7 mouse cellular contexts compared by ENCODE assay signal in genomic region chr1:60343630-60344455, GRCm38 (mm10). TPM values are rescaled to one million over a fixed set of nuclear protein-coding genes. Genes with fewer than 3 reads are reported as not detected.
DNase-seq lines count a peak whose midpoint lies in the region; ATAC-seq and TF ChIP-seq lines count a peak whose summit lies in the region.

No protein-coding gene starts in this region.

- peak overlapping the region; percentile 79 for H3K4me2 ChIP-seq in liver, embryonic 11.5 days
- peak overlapping the region; percentile 84 for H3K4me2 ChIP-seq in stomach, embryonic 16.5 days (ENCODE audit: low read depth, low read length)

- peak overlapping the region; percentile 95 for H3K27ac ChIP-seq in testis, adult 2 months (ENCODE audit: control insufficient read depth, insufficient read depth, low read depth, low read length)
- peak overlapping the region; percentile 90; the same call in 1 of the 2 replicates for H3K27ac ChIP-seq in liver, embryonic 11.5 days (ENCODE audit: low read depth, low read length)
- H3K27ac ChIP-seq in stomach, embryonic 16.5 days (ENCODE audit: low read length), result peak overlapping the region; percentile 96

- no peaks in the 10 kb centered on the region for H3K9me3 ChIP-seq in liver, embryonic 11.5 days (ENCODE audit: control insufficient read depth, low read length)
- H3K9me3 ChIP-seq in stomach, embryonic 16.5 days (replicated peaks; ENCODE audit: control insufficient read depth, low read length), result no peaks in the 10 kb centered on the region

- no peaks in the 10 kb centered on the region for H3K36me3 ChIP-seq in testis, adult 2 months (ENCODE audit: control insufficient read depth, insufficient read depth, low read length)
- peaks cover 2% of the 10 kb centered on the region; the same call in 1 of the 2 replicates for H3K36me3 ChIP-seq in liver, embryonic 11.5 days (ENCODE audit: control insufficient read depth, insufficient read depth, low read length)
- 0 out of 2 replicates have a peak, but pooled peaks cover 8% of the 10 kb centered on the region for H3K36me3 ChIP-seq in stomach, embryonic 16.5 days (ENCODE audit: control insufficient read depth, insufficient read depth, low read length)

- DNase-seq in testis, postnatal 14 days (ENCODE audit: low spot score), result no peak
- DNase-seq in fibroblast of lung, adult 2 months (ENCODE audit: low read depth), result peak; percentile 8
- DNase-seq in liver, embryonic 11.5 days (ENCODE audit: low spot score), result no peak
- DNase-seq in cerebellum, adult 18-20 months, result no peak
- no peak for DNase-seq in gastrocnemius, adult 18-20 months (ENCODE audit: low spot score)

- TF ChIP-seq CTCF in testis, adult 2 months (IDR thresholded peaks at IDR 0.05; ENCODE audit: control insufficient read depth, insufficient read depth, insufficient replicate concordance, low read depth, low read length), result no peak

- H3K4me3 ChIP-seq in testis, adult 2 months (ENCODE audit: control insufficient read depth, low read depth, low read length), result peak overlapping the region; percentile 97
- H3K4me3 ChIP-seq in liver, embryonic 11.5 days (ENCODE audit: low read depth, low read length), result peak overlapping the region; percentile 67
- H3K4me3 ChIP-seq in stomach, embryonic 16.5 days (replicated peaks; ENCODE audit: low read length), result peak overlapping the region; percentile 78

- ATAC-seq in liver, embryonic 11.5 days (replicated peaks; ENCODE audit: low FRiP score), result peak; percentile 2; the same call in 1 of the 2 replicates
- ATAC-seq in stomach, embryonic 16.5 days (ENCODE audit: insufficient read depth, low FRiP score), result peak; percentile 6; the same call in 1 of the 2 replicates

- H3K27me3 ChIP-seq in testis, adult 2 months (ENCODE audit: control insufficient read depth, insufficient read depth, low read length), result no peaks in the 10 kb centered on the region
- no peaks in the 10 kb centered on the region for H3K27me3 ChIP-seq in liver, embryonic 11.5 days (replicated peaks; ENCODE audit: control insufficient read depth, insufficient read depth, low read length)
- no peaks in the 10 kb centered on the region for H3K27me3 ChIP-seq in stomach, embryonic 16.5 days (ENCODE audit: control insufficient read depth, insufficient read depth, low read length)

- 14% methylated on average over 14 of the region's 14 CpGs for WGBS in liver, embryonic 11.5 days
- WGBS in stomach, embryonic 16.5 days, result 11% methylated on average over 14 of the region's 14 CpGs

- H3K9ac ChIP-seq in liver, embryonic 11.5 days (ENCODE audit: low read depth, low read length), result peak overlapping the region; percentile 73
- H3K9ac ChIP-seq in stomach, embryonic 16.5 days (ENCODE audit: low read length), result peak overlapping the region; percentile 88

- H3K4me1 ChIP-seq in testis, adult 2 months (ENCODE audit: control insufficient read depth, insufficient read depth, low read length), result peaks cover 3% of the 10 kb centered on the region
- H3K4me1 ChIP-seq in liver, embryonic 11.5 days (replicated peaks; ENCODE audit: control insufficient read depth, insufficient read depth, low read length), result peaks cover 7% of the 10 kb centered on the region; the same call in 1 of the 2 replicates
- peaks cover 13% of the 10 kb centered on the region for H3K4me1 ChIP-seq in stomach, embryonic 16.5 days (ENCODE audit: control insufficient read depth, insufficient read depth, low read length)

- TF ChIP-seq POLR2A in testis, adult 2 months (IDR thresholded peaks at IDR 0.05; ENCODE audit: control insufficient read depth, low read depth, low read length), result no peak; the same call in 1 of the 2 replicates

RNA-seq across cellular contexts. Expression of gene Cyp20a1, which starts 0.7 kb away (rescaled TPM):
- polyA plus RNA-seq in testis, adult 2 months (2012; rRNA removed), result 1.1 and 1.2 TPM in 2 replicates
- 24.5 and 29.5 TPM in 2 replicates for polyA plus RNA-seq in liver, embryonic 11.5 days (2014; fragmentation: Nextera tagmentation; extraction: Ambion mirVana)
- 22.2 and 24.1 TPM in 2 replicates for polyA plus RNA-seq in stomach, embryonic 16.5 days (2015; fragmentation: Nextera tagmentation; extraction: Ambion mirVana)
- 1 to 10 TPM; 4.8 to 5.6 TPM for total RNA-seq in gastrocnemius, adult 18-20 months (2021)

Comparison
In these comparisons a context has a peak if more than half of its experiments do, and no peak if none do; other contexts are left out.
1. RNA of gene Cyp20a1, which starts 0.7 kb away (polyA plus RNA-seq): 24.5 to 29.5 TPM in liver, embryonic 11.5 days and 22.2 to 24.1 TPM in stomach, embryonic 16.5 days; 1.1 to 1.2 TPM in testis, adult 2 months; every median in the first group is over 10 times any median in the second.
2. Peak in every context shown above with its lines, with median percentiles within 50 percentile points of each other: H3K27ac ChIP-seq and H3K4me3 ChIP-seq.